ENCODE assay signal across 28 mouse cellular contexts in the genomic region with DNA sequence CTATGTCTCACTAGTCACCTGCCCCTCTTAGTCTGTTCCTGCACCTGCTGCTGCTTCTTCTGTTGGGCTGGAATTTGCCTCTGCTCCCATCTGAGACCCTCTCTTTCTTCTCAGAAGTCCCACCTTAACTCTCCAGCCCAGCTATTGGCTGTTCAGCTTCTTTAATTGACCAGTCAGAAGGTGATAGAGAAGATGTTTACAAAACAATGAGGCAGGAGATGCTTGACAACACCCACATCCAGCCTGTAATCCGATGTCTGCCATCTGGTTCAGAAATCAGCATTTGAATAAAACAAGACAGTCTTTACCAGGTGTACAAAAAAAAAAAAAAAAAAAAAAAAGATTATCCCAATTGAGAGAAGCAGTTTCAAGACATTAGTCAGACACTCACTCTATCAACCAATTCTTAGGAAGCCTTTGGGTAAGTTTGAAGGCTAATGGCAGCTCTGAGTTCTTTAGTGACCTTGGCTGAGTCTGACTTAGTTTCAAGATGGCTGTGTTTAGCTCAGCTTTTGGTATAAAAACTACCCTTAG. TPM values are rescaled to one million over a fixed set of nuclear protein-coding genes. Genes with fewer than 3 reads are reported as not detected.
DNase-seq lines count a peak whose midpoint lies in the region; ATAC-seq lines count a peak whose summit lies in the region.
"Had no signal": no experiment of that assay in that cellular context is flagged by ENCODE, and none has a peak within 500 bp of the region (broad histone marks: within the 10 kb centered on the region; RNA-seq: fewer than 3 reads in every experiment).

No protein-coding gene starts in this region.

- H3K27ac ChIP-seq in heart, embryonic 15.5 days: peak overlapping the region; percentile 75
- H3K27ac ChIP-seq: forebrain, embryonic 13.5 days; hindbrain, embryonic 12.5 days; liver, embryonic 14.5 days; lung, embryonic 15.5 days; midbrain, embryonic 13.5 days had no signal

- WGBS in heart, embryonic 15.5 days: 44% methylated on average over 1 of the region's 1 CpGs

- no peaks in the 10 kb centered on the region for H3K36me3 ChIP-seq in heart, embryonic 15.5 days
- H3K36me3 ChIP-seq: hindbrain, embryonic 12.5 days; lung, embryonic 15.5 days; midbrain, embryonic 13.5 days had no signal

- no peaks in the 10 kb centered on the region for H3K27me3 ChIP-seq in heart, embryonic 15.5 days

- no peaks in the 10 kb centered on the region for H3K9me3 ChIP-seq in heart, embryonic 15.5 days (replicated peaks)
- H3K9me3 ChIP-seq: forebrain, embryonic 13.5 days; hindbrain, embryonic 12.5 days; lung, embryonic 15.5 days; midbrain, embryonic 13.5 days had no signal

- H3K4me3 ChIP-seq in heart, embryonic 15.5 days: no peak overlapping the region
- H3K4me3 ChIP-seq: forebrain, embryonic 13.5 days; hindbrain, embryonic 12.5 days; lung, embryonic 15.5 days; megakaryocyte, embryonic 14.5 days; midbrain, embryonic 13.5 days had no signal

- ATAC-seq in heart, embryonic 15.5 days (replicated peaks; ENCODE audit: insufficient number of reproducible peaks, insufficient read depth, low FRiP score, low read depth): no peak
- ATAC-seq: forebrain, embryonic 13.5 days; midbrain, embryonic 13.5 days had no signal

- peaks cover 70% of the 10 kb centered on the region for H3K4me1 ChIP-seq in heart, embryonic 15.5 days (replicated peaks)

- no peak overlapping the region for H3K4me2 ChIP-seq in heart, embryonic 15.5 days
- H3K4me2 ChIP-seq: forebrain, embryonic 13.5 days; hindbrain, embryonic 12.5 days; lung, embryonic 15.5 days; midbrain, embryonic 13.5 days had no signal

- H3K9ac ChIP-seq in heart, embryonic 15.5 days: no peak overlapping the region
- H3K9ac ChIP-seq: forebrain, embryonic 13.5 days; hindbrain, embryonic 12.5 days; liver, embryonic 14.5 days; lung, embryonic 15.5 days; midbrain, embryonic 13.5 days had no signal

- DNase-seq in heart, adult 11 months: peak; percentile 55
- no peak for DNase-seq in heart, postnatal 14 days
- DNase-seq in heart, postnatal 36 days: no peak
- DNase-seq in kidney, postnatal 10 days: peak; percentile 1
- DNase-seq in kidney, adult 9 months: no peak
- no peak for DNase-seq in cerebellum, adult 9-10 months
- no peak for DNase-seq in spleen, postnatal 4 days (ENCODE audit: low spot score in 2 of 2)
- DNase-seq: adrenal gland, adult 2 months; cerebellum, adult 11-12 months; cerebellum, postnatal 14 days; gastrocnemius, postnatal 36 days; kidney, adult 8-10 months; lung, postnatal 36 days had no signal

- intact Hi-C loops in heart, postnatal 14 days (cut with DNase I): no loop called here
- intact Hi-C loops in heart, postnatal 36 days (cut with DNase I): loop anchor here (5.0 kb wide), 1 partner anchor 79 kb away; no protein-coding TSS in a partner anchor

RNA-seq across cellular contexts. Expression of gene Cdh3, which starts 5.3 kb away (rescaled TPM):
- total RNA-seq in heart, postnatal 14 days (2021): 1 to 10 TPM; 1.7 to 2.2 TPM
- 17.1 and 21.9 TPM in 2 replicates for polyA plus RNA-seq in heart, embryonic 15.5 days (2015; fragmentation: Nextera tagmentation; extraction: Ambion mirVana)
- 1 to 10 TPM in 1 of 2 experiments, under 1 TPM in 1; 0.81 to 1.2 TPM for total RNA-seq in heart, postnatal 36 days (2021)
- total RNA-seq: gastrocnemius, adult 18-20 months; monocyte, adult 5-6 weeks; neutrophil, adult 5-6 weeks had no signal

RNA-seq across cellular contexts. Expression of gene 6030452D12Rik, which starts 15.7 kb away (rescaled TPM):
- not detected for total RNA-seq in heart, postnatal 14 days (2021)
- polyA plus RNA-seq in heart, embryonic 15.5 days (2015; fragmentation: Nextera tagmentation; extraction: Ambion mirVana): not detected in 2 replicates
- total RNA-seq in heart, postnatal 36 days (2021): not detected
- total RNA-seq: adrenal gland, adult 2 months; gastrocnemius, adult 18-20 months; gastrocnemius, postnatal 36 days; left cerebral cortex, postnatal 14 days; monocyte, adult 5-6 weeks; neutrophil, adult 5-6 weeks had no signal
- polyA plus RNA-seq: adrenal gland, adult 2 months; embryonic facial prominence, embryonic 11.5 days; forebrain, embryonic 13.5 days; hindbrain, embryonic 12.5 days; limb, embryonic 14.5 days; liver, embryonic 14.5 days; lung, embryonic 15.5 days; midbrain, embryonic 13.5 days; stomach, embryonic 16.5 days; thymus, postnatal 0 days had no signal

RNA-seq across cellular contexts. Expression of gene Gm10073, which starts 57.2 kb away (rescaled TPM):
- total RNA-seq in heart, postnatal 14 days (2021): 100 to 1,000 TPM in 1 of 2 experiments, 10 to 100 TPM in 1; 91.0 to 106 TPM
- polyA plus RNA-seq in heart, embryonic 15.5 days (2015; fragmentation: Nextera tagmentation; extraction: Ambion mirVana): 6.5 and 8.6 TPM in 2 replicates
- total RNA-seq in heart, postnatal 36 days (2021): 100 to 1,000 TPM; 105 to 117 TPM

Comparison
In these comparisons a context has a peak if more than half of its experiments do, and no peak if none do; other contexts are left out.
1. DNase-seq: peak in heart, adult 11 months (single experiment) and kidney, postnatal 10 days (single experiment); none in heart, postnatal 14 days (0 of 2), heart, postnatal 36 days (0 of 2), kidney, adult 9 months (single experiment), cerebellum, adult 9-10 months (single experiment) and spleen, postnatal 4 days (0 of 2).